Mouse (Mus musculus) forebrain, embryonic 14.5 days (tissue): ENCODE measurements around the gene Slc25a28. TPM values are rescaled to one million over a fixed set of nuclear protein-coding genes. Genes with fewer than 3 reads are reported as not detected.
A peak's percentile ranks its signal among the peaks of the same experiment; 100 is the strongest.

Experiments
- ATAC-seq: fragments of 200-750 bp; cut with Nextera tagmentation; 2 replicates; pipeline ENCODE4 v1.8.0; 2017; ENCODE audit warnings: mild to moderate bottlenecking, moderate library complexity
- DNase-seq: peaks from one replicate; pipeline ENCODE4 v3.0.0-alpha.2; 2015; ENCODE audit warnings: low spot score
- H3K27ac ChIP-seq: fragments of 300-500 bp; sonication (generic); 2 replicates; pipeline ENCODE4 v1.5.1; 2014; ENCODE audit warnings: low read depth, mild to moderate bottlenecking, control low read depth, low read length, moderate library complexity
- H3K27me3 ChIP-seq: fragments of 300-500 bp; sonication (generic); replicated peaks from 2 replicates; pipeline ENCODE4 v1.6.1; 2014; ENCODE audit warnings: low read length, control low read depth, mixed read lengths; ENCODE audit not compliant: control insufficient read depth, insufficient read depth
- H3K36me3 ChIP-seq: fragments of 300-500 bp; sonication (generic); 2 replicates; pipeline ENCODE4 v1.6.1; 2014; ENCODE audit warnings: low read length, control low read depth; ENCODE audit not compliant: control insufficient read depth, insufficient read depth
- H3K4me1 ChIP-seq: fragments of 300-500 bp; sonication (generic); 2 replicates; pipeline ENCODE4 v1.6.1; 2014; ENCODE audit warnings: antibody characterized with exemption, low read length, control low read depth; ENCODE audit not compliant: control insufficient read depth, insufficient read depth
- H3K4me2 ChIP-seq: fragments of 300-500 bp; sonication (generic); 2 replicates; pipeline ENCODE4 v1.6.1; 2014; ENCODE audit warnings: mild to moderate bottlenecking, control low read depth, low read length
- H3K4me3 ChIP-seq: fragments of 300-500 bp; sonication (generic); 2 replicates; pipeline ENCODE4 v1.5.1; 2014; ENCODE audit warnings: low read depth, low read length, control low read depth
- H3K9ac ChIP-seq: fragments of 300-500 bp; sonication (generic); 2 replicates; pipeline ENCODE4 v1.6.1; 2014; ENCODE audit warnings: mild to moderate bottlenecking, low read length, control low read depth, moderate library complexity
- H3K9me3 ChIP-seq: fragments of 300-500 bp; sonication (generic); replicated peaks from 2 replicates; pipeline ENCODE4 v1.6.1; 2016; ENCODE audit warnings: low read length, control low read depth, mixed read lengths; ENCODE audit not compliant: control insufficient read depth
- WGBS: fragments of 180-500 bp; shearing (Covaris S2); extraction: QIAGEN DNeasy Blood & Tissue Kit; methylation state at CpG from one replicate; pipeline ENCODE4 v1.1.7; 2014; 5-methylcytosine and 5-hydroxymethylcytosine counted together
- polyA plus RNA-seq: library from polyadenylated mRNA; unstranded; fragments of >200 nt; fragmentation: Nextera tagmentation; extraction: Ambion mirVana; gene quantifications from 2 replicates; pipeline ENCODE4 v1.2.1, GENCODE M21; 2014

Gene Slc25a28
- polyA plus RNA-seq, 1 experiment from 2014 or later: 12.0 TPM

GRCm38 (mm10) chr19:43627345-43627744 lies 47.3 kb downstream of the Slc25a28 start:
- Histone ChIP-seq H3K9me3 (no peaks in the 10 kb centered on the region), H3K4me3 (no peak overlapping the region), H3K4me1 (0 out of 2 replicates have a peak, but pooled peaks cover 4% of the 10 kb centered on the region), H3K4me2 (no peak overlapping the region), H3K27me3 (peaks cover 7% of the 10 kb centered on the region), H3K27ac (no peak overlapping the region), H3K9ac (no peak overlapping the region), H3K36me3 (no peaks in the 10 kb centered on the region)
- DNase-seq (no peak), ATAC-seq (no peak)
- 93% methylated on average over 3 of the region's 3 CpGs for WGBS

GRCm38 (mm10) chr19:43626160-43626559 lies 48.5 kb downstream of the Slc25a28 start:
- ATAC-seq (peak; percentile 82), DNase-seq (peak; percentile 81)
- H3K4me3 ChIP-seq: no peak overlapping the region
- 0 out of 2 replicates have a peak, but pooled peaks cover 4% of the 10 kb centered on the region for H3K4me1 ChIP-seq
- H3K27me3 ChIP-seq: peaks cover 16% of the 10 kb centered on the region
- WGBS: 22% methylated on average over 3 of the region's 3 CpGs
- H3K9ac ChIP-seq: no peak overlapping the region
- no peak overlapping the region for H3K27ac ChIP-seq
- H3K36me3 ChIP-seq: no peaks in the 10 kb centered on the region
- H3K9me3 ChIP-seq: no peaks in the 10 kb centered on the region
- no peak overlapping the region for H3K4me2 ChIP-seq

- H3K27ac ChIP-seq: no peak overlapping the region
- no peaks in the 10 kb centered on the region for H3K36me3 ChIP-seq
- no peak for ATAC-seq
- H3K9ac ChIP-seq: no peak overlapping the region
- H3K9me3 ChIP-seq: no peaks in the 10 kb centered on the region
- H3K4me3 ChIP-seq: no peak overlapping the region
- no peak overlapping the region for H3K4me2 ChIP-seq
- peak; percentile 63 for DNase-seq
- 51% methylated on average over 4 of the region's 4 CpGs for WGBS
- peaks cover 38% of the 10 kb centered on the region for H3K27me3 ChIP-seq
- H3K4me1 ChIP-seq: 0 out of 2 replicates have a peak, but pooled peaks cover 4% of the 10 kb centered on the region
These were observed 50.8 kb downstream of the Slc25a28 start for GRCm38 (mm10) chr19:43623913-43624312.

- Histone ChIP-seq H3K4me2 (no peak overlapping the region), H3K9ac (no peak overlapping the region), H3K27me3 (peaks cover 53% of the 10 kb centered on the region), H3K4me1 (peaks cover 7% of the 10 kb centered on the region; the same call in 1 of the 2 replicates), H3K9me3 (no peaks in the 10 kb centered on the region), H3K36me3 (no peaks in the 10 kb centered on the region), H3K27ac (no peak overlapping the region), H3K4me3 (no peak overlapping the region)
- no peak for ATAC-seq
- WGBS: 9% methylated on average over 18 of the region's 18 CpGs
- no peak for DNase-seq
These were observed 54.7 kb downstream of the Slc25a28 start for GRCm38 (mm10) chr19:43619916-43620479.

GRCm38 (mm10) chr19:43618505-43619030 lies 56.1 kb downstream of the Slc25a28 start:
- 21% methylated on average over 5 of the region's 5 CpGs for WGBS
- no peaks in the 10 kb centered on the region for H3K9me3 ChIP-seq
- no peaks in the 10 kb centered on the region for H3K36me3 ChIP-seq
- DNase-seq (no peak), ATAC-seq (no peak)
- H3K4me3 ChIP-seq: no peak overlapping the region
- H3K27ac ChIP-seq: no peak overlapping the region
- no peak overlapping the region for H3K9ac ChIP-seq
- H3K27me3 ChIP-seq: peaks cover 55% of the 10 kb centered on the region
- H3K4me2 ChIP-seq: no peak overlapping the region
- peaks cover 9% of the 10 kb centered on the region; the same call in 1 of the 2 replicates for H3K4me1 ChIP-seq

- Histone ChIP-seq H3K27ac (no peak overlapping the region), H3K4me2 (no peak overlapping the region), H3K4me1 (peaks cover 9% of the 10 kb centered on the region; the same call in 1 of the 2 replicates), H3K9me3 (no peaks in the 10 kb centered on the region), H3K4me3 (no peak overlapping the region), H3K36me3 (no peaks in the 10 kb centered on the region), H3K27me3 (peaks cover 58% of the 10 kb centered on the region), H3K9ac (no peak overlapping the region)
- DNase-seq (no peak), ATAC-seq (no peak)
- WGBS: 40% methylated on average over 10 of the region's 10 CpGs
These were observed 56.8 kb downstream of the Slc25a28 start for GRCm38 (mm10) chr19:43617761-43618349.

GRCm38 (mm10) chr19:43616889-43617288 lies 57.8 kb downstream of the Slc25a28 start:
- no peak for DNase-seq
- Histone ChIP-seq H3K9me3 (no peaks in the 10 kb centered on the region), H3K36me3 (no peaks in the 10 kb centered on the region), H3K9ac (peak overlapping the region; percentile 69), H3K4me2 (peak overlapping the region; percentile 66), H3K27me3 (peaks cover 60% of the 10 kb centered on the region), H3K4me3 (peak overlapping the region; percentile 44), H3K4me1 (peaks cover 12% of the 10 kb centered on the region), H3K27ac (peak overlapping the region; percentile 77)
- peak; percentile 6; the same call in 1 of the 2 replicates for ATAC-seq
- WGBS: 2% methylated on average over 12 of the region's 12 CpGs

- peaks cover 12% of the 10 kb centered on the region for H3K4me1 ChIP-seq
- H3K27me3 ChIP-seq: peaks cover 60% of the 10 kb centered on the region
- no peaks in the 10 kb centered on the region for H3K36me3 ChIP-seq
- peak overlapping the region; percentile 77 for H3K27ac ChIP-seq
- H3K4me3 ChIP-seq: peak overlapping the region; percentile 44
- H3K4me2 ChIP-seq: peak overlapping the region; percentile 66
- H3K9me3 ChIP-seq: no peaks in the 10 kb centered on the region
- peak; percentile 89 for DNase-seq
- under 1% methylated on average over 35 of the region's 35 CpGs for WGBS
- ATAC-seq: peak; percentile 83
- peak overlapping the region; percentile 69 for H3K9ac ChIP-seq
These were observed 58.2 kb downstream of the Slc25a28 start for GRCm38 (mm10) chr19:43616415-43616861.
